Mouse (Mus musculus) frontal cortex, postnatal 14 days (tissue): ENCODE data around the gene Bcas3.

ENCODE experiments used
- DNase-seq, 2 experiments: peaks; one replicate each; pipeline ENCODE4 v3.0.0; 2022; ENCODE audit warnings: low spot score in 2 of 2

Gene Bcas3

DNA sequence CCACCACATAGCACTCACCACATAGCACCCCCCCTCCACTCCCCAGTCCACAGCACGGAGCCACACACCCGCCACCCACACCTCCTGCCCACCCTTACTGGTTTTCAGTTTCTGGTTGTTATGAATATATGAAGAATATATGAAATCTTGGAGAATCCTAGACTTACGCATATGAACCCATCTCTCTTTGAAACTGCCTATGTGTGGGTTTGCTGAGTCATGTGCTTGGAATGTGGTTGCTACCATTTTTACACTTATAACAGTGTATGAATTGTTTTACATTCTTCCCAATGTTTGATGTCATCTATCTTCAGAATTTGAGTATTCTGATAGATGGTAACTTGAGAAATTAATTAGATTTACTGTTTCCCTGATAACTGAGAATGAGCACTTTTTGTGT lies 26.1 kb downstream of the Bcas3 start:
- DNase-seq = no peak

DNA sequence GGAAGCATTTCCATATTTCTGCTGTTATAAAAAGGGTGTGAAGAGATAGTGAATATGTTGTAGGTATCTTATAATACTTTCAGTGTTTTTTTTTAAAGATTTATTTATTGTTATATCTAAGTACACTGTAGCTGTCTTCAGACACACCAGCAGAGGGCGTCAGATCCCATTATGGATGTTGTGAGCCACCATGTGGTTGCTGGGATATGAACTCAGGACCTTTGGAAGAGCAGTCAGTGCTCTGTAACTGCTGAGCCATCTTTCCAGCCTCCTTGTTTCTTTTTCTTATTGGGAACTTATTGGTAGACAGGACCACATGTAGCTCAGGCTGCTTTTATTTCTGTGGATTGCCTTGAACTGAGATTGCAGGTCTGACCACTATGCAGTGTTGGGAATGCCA lies 27.1 kb downstream of the Bcas3 start:
- no peak for DNase-seq

- peak; percentile 39 to 62 for DNase-seq
Measured at GRCm38 (mm10) chr11:85382055-85382454, 29.1 kb downstream of the Bcas3 start.

DNA sequence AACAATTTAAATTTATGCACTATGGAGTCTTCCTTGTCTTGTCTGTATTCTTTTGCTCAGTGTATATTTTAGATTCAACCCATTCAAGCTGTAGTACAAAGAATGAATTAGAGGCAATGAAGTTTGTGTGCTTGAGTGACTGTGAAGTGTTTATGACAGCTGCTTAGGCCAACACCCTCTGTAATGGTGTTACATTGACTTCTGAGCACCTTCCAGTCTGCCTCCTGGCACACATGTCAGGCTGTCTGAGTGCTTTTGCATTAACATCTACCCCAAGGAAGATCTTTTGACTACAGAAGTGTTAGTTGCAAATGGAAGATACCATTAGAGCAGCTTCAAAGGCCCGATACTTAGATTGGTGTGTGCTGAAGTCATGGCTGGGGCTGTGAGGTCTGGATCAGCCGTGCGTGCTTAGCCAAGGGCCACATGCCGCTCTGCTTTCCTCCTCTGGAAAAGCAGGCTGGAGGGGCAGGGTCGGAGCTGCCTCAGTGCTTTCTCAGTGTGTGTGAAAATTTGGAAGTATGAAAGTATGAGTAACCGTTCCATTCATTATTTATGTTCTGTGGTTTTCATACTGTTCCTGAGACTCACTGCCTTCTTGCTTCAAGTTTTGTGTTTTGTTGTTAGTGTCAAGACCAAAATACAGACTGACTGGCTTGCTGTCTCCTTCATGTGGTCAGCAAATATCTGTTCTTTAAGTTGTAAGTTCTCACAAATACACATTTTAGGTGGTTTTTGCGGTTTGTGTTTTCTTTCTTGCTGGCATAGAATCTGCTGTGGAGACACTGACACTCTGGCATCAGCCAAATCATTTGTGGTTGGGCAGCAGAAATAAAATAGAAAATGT lies 31.2 kb downstream of the Bcas3 start:
- DNase-seq = no peak

DNA sequence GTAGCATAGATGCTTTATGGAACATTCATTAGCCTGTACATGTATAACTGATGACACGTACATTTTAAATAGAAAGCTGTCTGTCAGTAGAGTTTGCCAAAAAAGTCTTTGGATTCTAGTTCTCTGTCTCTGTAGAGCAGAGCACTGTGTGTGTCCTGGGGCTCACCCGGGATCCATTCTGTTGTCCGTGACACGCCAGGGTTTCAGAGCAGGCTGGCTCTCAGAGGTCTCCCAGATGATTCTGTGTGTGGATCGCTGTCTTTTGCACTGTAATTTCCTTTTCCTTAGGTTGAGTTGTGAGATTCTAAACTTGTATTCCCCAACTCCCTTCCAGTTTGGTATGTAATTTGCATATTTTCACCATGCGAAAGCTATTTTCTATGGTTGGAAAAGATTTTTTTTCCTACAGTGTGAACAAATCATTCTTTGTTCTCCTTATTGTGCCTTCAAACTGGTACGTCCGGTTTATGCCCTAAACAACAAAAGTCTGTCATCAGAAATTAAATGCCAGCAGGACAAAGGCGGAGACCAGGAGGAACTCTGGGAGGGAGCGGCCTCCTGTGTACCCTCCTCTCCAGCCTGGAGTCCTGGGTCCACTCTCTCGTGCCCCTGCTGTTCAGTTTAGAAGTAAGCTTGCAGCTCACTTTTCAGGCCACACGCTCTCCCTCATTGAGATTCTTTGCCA lies 39.4 kb downstream of the Bcas3 start:
- DNase-seq = no peak

DNA sequence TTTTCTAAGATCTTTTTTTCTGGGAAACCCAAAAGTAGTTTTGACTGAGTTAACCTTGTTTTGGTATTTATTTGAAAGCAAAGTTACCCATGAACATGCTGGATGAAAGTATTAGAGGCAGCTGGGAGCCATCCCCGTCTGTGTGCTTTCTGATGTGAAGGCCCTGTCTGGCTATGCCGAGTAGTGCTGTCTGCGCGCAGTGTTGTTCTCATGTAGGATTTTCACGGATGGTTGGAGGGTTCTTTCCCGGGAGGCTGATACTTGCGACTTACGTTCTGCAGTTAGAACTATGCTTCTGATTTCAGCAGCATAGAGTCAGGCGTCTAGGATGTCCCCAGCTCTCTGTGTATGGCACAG lies 39.9 kb downstream of the Bcas3 start:
- DNase-seq = no peak

DNA sequence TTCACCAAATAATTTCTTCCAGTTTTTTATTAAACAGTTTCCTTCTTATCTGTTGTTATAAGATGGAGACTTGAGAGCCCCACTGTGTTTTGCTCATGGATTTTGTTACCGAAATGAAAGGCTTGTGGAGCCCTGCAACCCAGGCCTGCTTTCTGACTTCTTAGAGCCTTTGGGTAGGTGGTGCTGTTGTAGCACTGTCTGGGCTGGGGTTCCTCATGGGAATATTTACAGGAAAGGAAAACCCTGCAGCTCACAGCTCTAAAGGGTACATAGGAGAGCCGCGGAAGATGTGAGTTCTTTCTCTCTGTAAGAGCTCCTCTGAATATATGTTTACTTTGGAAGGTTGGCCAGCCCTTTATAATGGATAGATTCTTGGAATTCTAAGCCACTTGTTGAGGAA lies 41.0 kb downstream of the Bcas3 start:
- DNase-seq = no peak

DNA sequence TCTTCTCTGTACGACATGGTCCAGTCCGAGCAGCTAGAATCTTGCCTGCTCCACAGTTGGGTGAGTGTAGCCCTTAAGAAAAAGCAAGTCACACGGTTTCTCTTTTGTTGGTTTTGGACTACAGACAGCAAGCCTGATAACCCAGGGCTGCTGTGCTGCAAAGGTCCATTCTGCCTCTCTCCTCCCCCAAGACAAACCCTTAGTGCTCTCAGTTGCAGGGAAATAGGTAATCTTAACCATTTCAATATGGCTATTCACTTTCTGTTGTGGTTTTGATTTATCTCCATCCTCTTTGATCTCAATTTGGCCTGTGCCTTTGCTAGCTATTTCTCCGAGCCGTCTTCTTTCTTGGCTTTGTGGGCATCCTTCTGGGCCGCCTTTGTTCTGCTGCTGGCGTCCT lies 42.4 kb downstream of the Bcas3 start:
- DNase-seq = no peak

GRCm38 (mm10) chr11:85406531-85406930 lies 53.6 kb downstream of the Bcas3 start:
- no peak for DNase-seq

GRCm38 (mm10) chr11:85407700-85408099 lies 54.7 kb downstream of the Bcas3 start:
- no peak for DNase-seq

- DNase-seq = no peak
Measured at GRCm38 (mm10) chr11:85412319-85412718, 59.4 kb downstream of the Bcas3 start.

DNA sequence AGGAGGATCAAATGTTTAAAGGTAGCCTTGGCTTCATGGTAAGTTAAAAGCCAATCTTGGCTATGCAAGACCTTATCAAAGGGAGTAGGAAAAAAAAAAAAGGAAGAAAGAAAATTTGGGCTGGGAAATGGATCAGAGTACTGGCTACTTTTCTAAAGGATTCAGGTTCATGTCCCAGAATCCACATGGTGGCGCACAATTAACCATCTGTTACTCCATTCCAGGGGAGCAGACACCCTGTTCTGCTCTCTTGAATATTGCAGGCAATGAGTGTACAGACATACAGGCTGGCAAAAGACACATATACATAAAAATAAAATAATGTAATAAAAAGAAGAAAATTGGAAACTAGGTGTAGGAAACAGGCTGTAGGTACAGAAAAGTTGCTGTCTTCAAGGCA lies 61.5 kb downstream of the Bcas3 start:
- no peak for DNase-seq

GRCm38 (mm10) chr11:85427353-85427752 lies 74.4 kb downstream of the Bcas3 start:
- DNase-seq = no peak

GRCm38 (mm10) chr11:85428227-85428626 lies 75.3 kb downstream of the Bcas3 start:
- DNase-seq = no peak

- DNase-seq = no peak
Measured at GRCm38 (mm10) chr11:85430743-85431448, 77.9 kb downstream of the Bcas3 start.

GRCm38 (mm10) chr11:85447375-85447774 lies 94.4 kb downstream of the Bcas3 start:
- DNase-seq = no peak

GRCm38 (mm10) chr11:85453598-85454304 lies 100.8 kb downstream of the Bcas3 start:
- no peak for DNase-seq

DNA sequence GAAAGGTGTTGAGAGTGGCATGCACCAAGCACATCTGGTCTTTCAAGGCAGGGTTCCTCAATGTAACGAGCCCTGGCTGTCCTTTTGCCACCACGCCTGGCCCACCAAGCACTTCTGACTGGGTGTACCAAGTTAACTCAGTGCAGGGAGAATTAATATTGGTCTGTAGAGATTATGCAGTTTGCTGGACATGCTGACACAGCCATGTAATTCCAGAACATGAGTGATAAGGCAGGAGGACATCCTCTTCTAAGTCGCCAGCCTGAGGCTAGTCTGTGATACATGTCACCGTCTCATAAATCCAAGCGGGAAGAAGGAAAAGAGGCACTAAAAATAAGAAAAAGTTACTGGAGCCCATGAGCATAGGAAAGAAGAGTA lies 101.3 kb downstream of the Bcas3 start:
- DNase-seq = no peak

- DNase-seq = no peak
Measured at GRCm38 (mm10) chr11:85461536-85461935, 108.6 kb downstream of the Bcas3 start.

DNA sequence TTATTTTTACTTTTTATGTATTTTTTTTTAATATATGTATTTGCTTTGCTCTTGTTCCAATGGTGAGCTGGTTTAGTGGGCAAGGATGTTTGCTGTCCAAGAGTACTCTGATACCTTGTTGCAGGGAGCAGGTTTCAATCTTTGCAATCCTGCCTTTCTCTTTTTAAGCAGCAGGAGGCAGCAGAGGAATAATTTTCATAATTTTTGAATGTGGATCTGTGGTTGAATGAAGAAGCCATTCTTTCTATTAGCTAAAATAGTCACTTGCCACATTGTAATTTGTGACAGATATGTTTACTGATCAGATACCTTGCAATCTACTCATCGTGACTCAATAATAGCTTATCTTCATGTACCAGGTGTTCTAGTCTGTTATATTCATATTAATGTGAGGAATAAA lies 116.6 kb downstream of the Bcas3 start:
- DNase-seq = peak in 1 of 2 experiments; percentile 37

DNA sequence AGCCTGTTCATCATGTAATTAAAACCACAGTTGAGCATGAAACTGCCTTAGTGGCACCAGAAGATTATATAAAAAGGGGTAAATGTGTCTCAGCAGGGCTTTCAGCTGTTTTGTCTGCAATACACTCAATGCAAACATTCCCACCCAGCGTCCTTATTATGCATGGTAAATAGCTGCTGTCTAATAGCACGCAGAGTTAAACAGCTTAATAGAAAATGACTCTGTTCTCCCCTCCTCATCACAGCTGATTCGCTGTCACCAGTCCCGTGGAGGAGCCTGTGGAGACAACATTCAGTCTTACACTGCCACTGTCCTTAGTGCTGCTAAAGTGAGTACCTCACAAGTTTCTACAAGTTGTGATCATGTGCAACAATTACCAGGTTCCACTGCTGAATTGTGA lies 117.5 kb downstream of the Bcas3 start:
- no peak for DNase-seq

DNA sequence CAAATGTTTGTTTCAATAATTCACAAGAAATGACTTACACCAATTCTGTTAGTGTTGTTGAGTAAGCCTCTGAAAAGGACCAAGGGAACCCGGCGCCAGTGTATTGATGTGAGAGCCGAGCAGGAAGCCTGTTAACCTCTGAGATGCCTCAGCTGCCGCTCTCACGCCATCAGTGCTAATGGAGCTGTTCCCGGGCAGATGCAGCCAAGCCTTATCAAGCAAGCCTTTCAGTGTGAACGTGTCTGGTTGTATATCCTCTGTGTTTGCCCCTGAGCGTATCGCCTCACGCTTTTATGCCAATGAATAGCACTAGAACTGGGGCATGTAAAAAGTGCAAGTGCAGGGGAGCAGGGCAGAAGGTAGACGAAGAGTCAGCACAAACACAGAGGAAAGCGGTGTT lies 121.4 kb downstream of the Bcas3 start:
- DNase-seq = no peak
